Mouse (Mus musculus) ZHBTc4 (cell line): ENCODE data around the gene Vps26a.
A peak's percentile ranks its signal among the peaks of the same experiment; 100 is the strongest.

Experiments
- DNase-seq: peaks from one replicate; pipeline ENCODE4 v3.0.0-alpha.2; 2011; ENCODE audit warnings: low read depth, low spot score

Vps26a gene

GRCm38 (mm10) chr10:62500916-62501615, 14.5 kb upstream of the Vps26a start:
- no peak for DNase-seq

DNA sequence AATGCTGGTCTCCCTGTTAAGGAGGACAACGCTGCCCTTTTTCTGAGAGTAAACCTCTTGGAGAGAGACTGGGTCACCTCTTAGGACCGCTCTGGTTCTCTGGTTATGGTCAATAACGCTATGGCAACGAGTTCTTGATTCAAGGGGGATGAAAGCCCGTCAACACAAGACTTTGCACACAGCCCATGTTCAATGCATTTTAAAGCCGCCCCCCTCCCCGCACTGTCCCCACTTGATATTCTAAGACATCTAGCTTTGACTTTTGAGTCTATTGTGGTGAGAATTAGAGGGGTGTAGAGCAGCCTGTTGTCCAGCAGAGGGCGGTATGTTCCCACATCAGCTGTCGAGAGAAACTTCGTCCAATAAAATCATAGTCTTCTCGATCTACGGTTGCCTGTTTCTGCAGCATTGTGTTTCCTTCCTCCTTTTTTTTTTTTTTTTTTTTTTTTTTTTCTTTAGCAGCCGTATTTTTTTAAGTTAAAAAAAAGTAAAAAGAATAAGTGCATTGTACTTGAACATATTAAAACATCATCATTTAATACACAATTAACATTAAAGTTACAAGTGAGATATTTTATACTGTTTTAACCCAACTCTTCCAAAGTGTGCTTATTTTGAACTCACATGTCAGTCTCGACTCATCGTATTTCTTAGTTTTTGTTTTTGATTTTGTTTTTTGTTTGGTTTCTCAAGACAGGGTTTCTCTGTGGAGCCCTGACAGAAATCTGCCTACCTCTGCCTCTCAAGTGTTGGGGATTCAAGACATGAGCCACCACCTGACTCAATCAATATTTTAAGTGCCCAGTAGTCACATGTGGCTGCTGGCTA, 13.7 kb upstream of the Vps26a start:
- DNase-seq: peak; percentile 83

GRCm38 (mm10) chr10:62491681-62492080, 5.1 kb upstream of the Vps26a start:
- peak; percentile 68 for DNase-seq

DNA sequence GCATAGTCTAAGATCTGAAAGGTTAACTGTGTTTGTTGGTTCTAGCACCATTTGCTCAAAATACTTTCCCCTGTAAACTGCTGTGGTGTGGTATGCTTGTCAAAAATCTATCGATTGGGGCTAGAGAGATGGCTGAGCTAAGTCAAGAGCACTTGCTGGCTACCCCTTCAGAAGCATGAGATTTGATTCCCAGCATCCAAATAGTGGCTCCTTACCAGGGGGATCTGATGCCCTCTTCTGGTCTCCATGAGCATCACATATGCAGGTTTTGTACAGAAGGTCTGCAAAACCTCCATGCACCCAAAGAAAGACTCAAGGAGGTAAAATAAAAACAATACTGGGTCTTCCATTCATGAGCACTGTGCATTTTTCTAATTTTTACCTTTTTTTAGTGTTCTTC, 1.7 kb upstream of the Vps26a start:
- DNase-seq: peak; percentile 84

GRCm38 (mm10) chr10:62485878-62486582, 575 bp downstream of the Vps26a start:
- DNase-seq: peak; percentile 68

GRCm38 (mm10) chr10:62481108-62481852, 5.3 kb downstream of the Vps26a start:
- no peak for DNase-seq

DNA sequence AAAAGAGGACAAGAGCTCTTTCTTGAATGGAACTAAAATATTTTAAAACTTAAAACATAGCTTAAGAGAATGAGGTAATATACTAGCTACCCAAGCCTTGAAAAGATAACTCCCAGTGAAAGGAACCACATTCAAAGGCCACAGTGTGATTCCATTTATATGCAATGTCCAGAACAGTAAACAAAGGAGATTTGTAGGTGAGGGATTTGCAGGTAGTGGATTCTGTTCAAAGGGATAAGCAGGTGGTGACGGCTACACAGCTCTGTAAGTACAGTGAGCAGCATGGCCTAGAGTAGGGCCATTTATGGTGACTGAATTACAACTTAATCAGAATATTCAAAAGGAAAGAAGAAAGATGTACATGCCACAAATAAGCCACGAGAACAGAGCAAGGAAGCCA, 9.6 kb downstream of the Vps26a start:
- peak; percentile 50 for DNase-seq

DNA sequence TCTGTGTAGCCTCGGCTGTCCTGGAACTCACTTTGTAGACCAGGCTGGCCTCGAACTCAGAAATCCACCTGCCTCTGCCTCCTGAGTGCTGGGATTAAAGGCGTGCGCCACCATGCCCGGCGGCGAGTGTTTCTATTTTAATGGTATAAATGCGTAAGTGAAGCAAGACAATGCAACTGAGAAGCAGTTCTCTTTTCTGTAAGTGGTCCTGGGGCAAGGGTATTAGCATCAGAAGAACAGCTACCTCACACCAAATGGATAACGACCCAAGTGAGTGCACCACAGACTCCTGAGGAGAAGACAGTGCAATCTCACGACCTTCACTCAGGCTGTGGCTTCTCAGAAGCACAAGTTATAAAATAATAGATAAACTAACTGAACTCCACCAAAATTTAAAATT, 11.7 kb downstream of the Vps26a start:
- DNase-seq: peak; percentile 62

DNA sequence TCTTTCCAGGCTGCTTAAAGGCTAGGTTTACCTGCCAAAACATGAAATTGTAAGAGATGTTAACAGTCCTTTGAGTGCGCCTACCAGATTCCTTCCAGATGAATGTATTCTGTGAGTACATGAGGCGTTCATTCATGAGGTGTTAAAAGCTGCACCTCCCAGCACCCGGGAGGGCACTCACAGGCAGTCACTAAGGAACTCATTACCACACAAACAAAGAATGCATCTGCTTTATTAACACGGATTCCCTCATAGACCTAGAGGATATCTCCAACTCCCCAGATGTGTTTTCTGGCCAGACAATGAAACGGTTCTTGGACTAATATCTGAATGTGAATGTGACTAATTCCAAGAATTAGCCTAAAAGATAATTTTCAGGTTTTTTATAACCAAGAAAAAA, 15.5 kb downstream of the Vps26a start:
- DNase-seq: no peak

DNA sequence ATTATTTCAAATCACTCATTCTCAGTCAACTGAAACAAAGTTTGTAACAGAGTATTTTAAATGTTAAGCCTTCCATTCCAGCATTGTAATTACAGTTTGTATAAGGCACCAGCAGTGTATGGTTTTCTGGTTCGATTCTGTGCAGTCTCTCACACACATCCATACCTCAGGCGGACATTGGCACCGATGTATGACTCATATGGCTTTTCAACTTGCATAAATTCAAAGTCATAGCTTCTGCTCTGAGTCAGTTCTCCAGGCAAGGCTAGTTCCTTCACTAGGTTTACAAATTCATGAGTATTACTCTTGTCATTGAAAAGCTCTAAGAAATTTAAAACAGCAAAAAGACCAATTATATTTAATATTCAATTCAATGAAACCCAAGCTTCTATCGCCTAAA, 16.9 kb downstream of the Vps26a start:
- DNase-seq: no peak

GRCm38 (mm10) chr10:62461321-62461720, 25.3 kb downstream of the Vps26a start:
- no peak for DNase-seq

DNA sequence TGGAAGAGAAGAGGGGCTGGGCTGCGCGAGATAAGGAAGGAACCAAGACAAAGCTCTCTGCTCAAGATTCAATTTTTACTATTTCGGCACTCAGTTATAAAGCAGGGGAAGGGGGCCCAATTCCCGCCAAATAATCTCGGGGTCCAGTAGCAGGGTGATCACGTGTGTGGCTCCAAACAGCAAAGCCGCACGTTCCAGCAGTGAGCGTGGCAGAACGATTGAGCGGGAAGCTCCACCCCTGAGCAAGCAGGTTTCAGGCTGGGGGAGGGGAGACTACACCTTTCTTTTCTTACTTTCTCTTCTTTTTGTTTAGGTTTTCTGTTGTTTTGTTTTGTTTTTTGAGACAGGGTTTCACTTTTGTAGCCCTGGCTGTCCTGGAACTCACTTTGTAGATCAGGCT, 34.6 kb downstream of the Vps26a start:
- peak; percentile 29 for DNase-seq

DNA sequence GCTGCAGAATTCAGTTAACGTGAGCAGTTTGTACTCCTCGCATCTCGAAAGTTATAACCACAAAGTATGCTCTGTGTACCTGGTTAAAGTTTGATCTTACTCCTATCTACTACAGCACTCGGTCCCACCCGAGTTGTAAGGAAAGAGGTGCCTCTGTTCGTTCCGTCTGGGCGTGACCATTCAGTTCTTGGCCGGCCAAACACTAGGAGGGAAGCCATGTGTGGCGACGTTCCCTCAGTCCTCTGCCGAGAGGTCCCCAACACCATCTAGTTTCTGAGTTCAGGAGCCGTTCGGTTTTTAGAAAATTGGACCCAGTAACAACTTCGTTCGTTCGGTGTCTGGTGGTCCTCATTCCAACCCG, 36.3 kb downstream of the Vps26a start:
- DNase-seq: no peak

GRCm38 (mm10) chr10:62449364-62450279, 37.0 kb downstream of the Vps26a start, which contains the start of the genes 4930507D05Rik and Supv3l1:
TSS of gene 4930507D05Rik (plus strand) at chr10:62449489.
TSS of gene Supv3l1 (minus strand) at chr10:62449738.
- DNase-seq: peak; percentile 94

DNA sequence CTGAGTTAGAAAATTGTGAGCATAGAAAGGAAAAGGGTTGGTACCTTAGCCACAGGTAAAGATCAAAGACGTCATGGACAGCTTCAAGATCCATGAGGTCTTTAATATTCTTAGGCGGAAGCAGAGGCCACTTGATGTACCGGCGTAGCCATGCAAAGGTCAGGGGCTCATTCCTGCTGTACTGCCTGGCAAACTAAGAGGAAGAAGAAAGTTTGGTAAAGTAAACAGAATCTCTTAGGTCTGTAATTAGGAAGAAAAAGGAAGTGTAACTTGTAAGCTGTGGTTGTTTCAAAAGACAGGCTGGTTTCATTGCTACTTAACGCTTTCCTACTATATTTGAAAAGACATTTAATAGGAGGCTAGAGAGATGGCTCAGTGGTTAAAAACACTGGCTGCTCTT, 56.2 kb downstream of the Vps26a start:
- no peak for DNase-seq

- no peak for DNase-seq
Measured at GRCm38 (mm10) chr10:62425081-62425871, 61.3 kb downstream of the Vps26a start.

GRCm38 (mm10) chr10:62422255-62422654, 64.3 kb downstream of the Vps26a start, which contains the start of gene Hkdc1:
TSS of gene Hkdc1 (minus strand) at chr10:62422491.
- peak; percentile 46 for DNase-seq

GRCm38 (mm10) chr10:62421127-62421526, 65.5 kb downstream of the Vps26a start:
- DNase-seq: no peak

- no peak for DNase-seq
Measured at GRCm38 (mm10) chr10:62420399-62420798, 66.2 kb downstream of the Vps26a start.

- DNase-seq: no peak
Measured at GRCm38 (mm10) chr10:62419422-62419821, 67.2 kb downstream of the Vps26a start.
